Mouse (Mus musculus): ENCODE measurements at regions not wholly inside any gene's neighbourhood (a gene's known extent, or its start where the extent isn't known, plus 50 kb on each side); places are given as distances from the start of the nearest gene placed in this dataset.

DNA sequence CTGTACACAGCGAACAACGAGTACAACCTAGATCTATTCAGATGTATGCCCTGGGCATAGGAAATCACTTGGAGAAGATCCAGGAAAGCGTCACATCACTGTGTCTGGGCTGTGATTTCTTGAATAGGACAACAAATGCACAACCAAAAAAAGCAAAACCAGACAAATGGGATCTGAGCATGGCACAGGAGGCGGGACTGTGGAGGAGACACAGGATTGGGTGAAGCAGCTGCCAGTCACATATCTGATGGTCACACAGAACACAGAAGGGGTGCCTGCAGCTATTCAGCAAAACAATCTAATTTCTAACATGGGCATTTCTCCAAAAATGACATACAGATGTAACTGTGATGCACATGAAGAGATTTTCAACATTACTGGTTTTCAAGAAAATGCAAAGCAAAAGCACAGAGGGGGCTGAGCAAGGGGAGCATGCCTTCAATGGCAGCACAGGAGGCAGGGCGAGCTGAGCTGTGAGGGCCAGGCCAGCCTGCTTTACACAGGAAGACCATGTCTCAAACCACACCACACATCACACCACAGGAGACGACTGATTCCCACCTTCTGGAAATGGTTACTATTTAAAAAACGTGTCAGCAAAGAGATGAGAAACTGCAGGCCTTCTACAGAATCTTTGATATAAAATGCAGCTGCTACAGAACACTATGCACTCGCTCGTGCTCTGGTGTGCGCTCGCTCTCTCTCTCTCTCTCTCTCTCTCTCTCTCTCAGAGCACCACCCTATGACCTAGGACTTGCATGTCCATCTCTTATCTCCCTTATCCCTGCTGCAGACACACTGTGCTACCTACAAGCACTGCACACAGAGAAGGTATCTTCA is 175.2 kb upstream of the Klf14 start:
- no peak for TF ChIP-seq CTCF (IDR thresholded peaks at IDR 0.05; ENCODE audit: control insufficient read depth, insufficient read depth, insufficient read length)
- TF ChIP-seq FOSL1 (IDR thresholded peaks at IDR 0.05; ENCODE audit: insufficient read depth, low read length, poor library complexity, severe bottlenecking): no peak

Measured in C2C12 (cell line).